Mouse (Mus musculus) stomach, postnatal 0 days (tissue): ENCODE results near the gene Tnfrsf19.

Experiments
- CTCF ChIP-seq: IDR thresholded peaks from 2 replicates; pipeline ENCODE4 v1.5.1; 2016; ENCODE audit warnings: antibody characterized with exemption, low read depth, mild to moderate bottlenecking, moderate library complexity
- EP300 ChIP-seq: optimal IDR thresholded peaks from 2 replicates; pipeline ENCODE3; 2016; ENCODE audit warnings: antibody characterized with exemption

- TF ChIP-seq CTCF (no peak), EP300 (no peak)
Measured at GRCm38 (mm10) chr14:61000072-61000471, 46.2 kb downstream of the Tnfrsf19 start.
